8 mouse cellular contexts compared by ENCODE assay signal in genomic region chr2:84677968-84678880, GRCm38 (mm10). TPM values are rescaled to one million over a fixed set of nuclear protein-coding genes. Genes with fewer than 3 reads are reported as not detected.
DNase-seq lines count a peak whose midpoint lies in the region; ATAC-seq and TF ChIP-seq lines count a peak whose summit lies in the region.

Gm28635 (minus strand) TSS chr2:84678041.
Med19 (plus strand) TSS chr2:84678402.

- WGBS in forebrain, embryonic 11.5 days = under 1% methylated on average over 44 of the region's 44 CpGs
- WGBS in heart, embryonic 16.5 days = under 1% methylated on average over 44 of the region's 44 CpGs
- WGBS in liver, embryonic 15.5 days (ENCODE audit: insufficient replicate concordance) = 0% methylated on average over 44 of the region's 44 CpGs
- under 1% methylated on average over 44 of the region's 44 CpGs for WGBS in neural tube, embryonic 12.5 days

- H3K9me3 ChIP-seq in CH12.LX (replicated peaks; ENCODE audit: low read length) = no peaks in the 10 kb centered on the region
- no peaks in the 10 kb centered on the region for H3K9me3 ChIP-seq in forebrain, embryonic 11.5 days (ENCODE audit: control insufficient read depth, low read length)
- H3K9me3 ChIP-seq in heart, embryonic 16.5 days (replicated peaks; ENCODE audit: control insufficient read depth, low read length) = no peaks in the 10 kb centered on the region
- no peaks in the 10 kb centered on the region for H3K9me3 ChIP-seq in liver, embryonic 15.5 days (replicated peaks)
- H3K9me3 ChIP-seq in neural tube, embryonic 12.5 days = no peaks in the 10 kb centered on the region

- peaks cover 27% of the 10 kb centered on the region for H3K79me2 ChIP-seq in CH12.LX (replicated peaks; ENCODE audit: control insufficient read depth, extremely low read depth, insufficient read depth, poor library complexity, severe bottlenecking)

- ATAC-seq in forebrain, embryonic 11.5 days (replicated peaks; ENCODE audit: low FRiP score) = peak; percentile 100
- peak; percentile 99 for ATAC-seq in heart, embryonic 16.5 days (replicated peaks; ENCODE audit: extremely low read depth, insufficient read depth, low FRiP score)
- peak; percentile 96 for ATAC-seq in liver, embryonic 15.5 days (ENCODE audit: insufficient read depth)
- peak; percentile 100 for ATAC-seq in neural tube, embryonic 12.5 days (ENCODE audit: low FRiP score, low read depth)

- peak; percentile 61; the same call in 1 of the 2 replicates for TF ChIP-seq POLR2A in CH12.LX (IDR thresholded peaks at IDR 0.05; ENCODE audit: low read depth, low read length)

- peak within 1 kb of the TSS; percentile 75 for H3K9ac ChIP-seq in CH12.LX (ENCODE audit: insufficient read depth, low read depth)
- H3K9ac ChIP-seq in forebrain, embryonic 11.5 days (ENCODE audit: low read length) = peak within 1 kb of the TSS; percentile 77
- peak within 1 kb of the TSS; percentile 80 for H3K9ac ChIP-seq in heart, embryonic 16.5 days (ENCODE audit: low read length)
- peak within 1 kb of the TSS; percentile 87 for H3K9ac ChIP-seq in liver, embryonic 15.5 days
- peak within 1 kb of the TSS; percentile 82 for H3K9ac ChIP-seq in neural tube, embryonic 12.5 days

- no peak for TF ChIP-seq EP300 in CH12.LX (IDR thresholded peaks at IDR 0.05; ENCODE audit: low read length)

- peak within 1 kb of the TSS; percentile 96 for H3K4me2 ChIP-seq in CH12.LX (ENCODE audit: insufficient read depth, low read depth, poor library complexity, severe bottlenecking)
- peak within 1 kb of the TSS; percentile 73 for H3K4me2 ChIP-seq in forebrain, embryonic 11.5 days (ENCODE audit: low read depth, low read length, severe bottlenecking)
- H3K4me2 ChIP-seq in heart, embryonic 16.5 days (ENCODE audit: low read depth, low read length) = peak within 1 kb of the TSS; percentile 77
- H3K4me2 ChIP-seq in liver, embryonic 15.5 days = peak within 1 kb of the TSS; percentile 81
- H3K4me2 ChIP-seq in neural tube, embryonic 12.5 days (replicated peaks) = peak within 1 kb of the TSS; percentile 87

- H3K36me3 ChIP-seq in CH12.LX (replicated peaks in 1 of 2; ENCODE audit: control insufficient read depth in 1 of 2, insufficient read depth in 1 of 2, low read length in 1 of 2) = peaks cover 20 to 47% of the 10 kb centered on the region in 2 experiments
- H3K36me3 ChIP-seq in forebrain, embryonic 11.5 days (ENCODE audit: control insufficient read depth, insufficient read depth, low read length) = peaks cover 8% of the 10 kb centered on the region; the same call in 1 of the 2 replicates
- peaks cover 19% of the 10 kb centered on the region for H3K36me3 ChIP-seq in heart, embryonic 16.5 days (ENCODE audit: control insufficient read depth, insufficient read depth)
- H3K36me3 ChIP-seq in liver, embryonic 15.5 days (replicated peaks) = peaks cover 42% of the 10 kb centered on the region
- H3K36me3 ChIP-seq in neural tube, embryonic 12.5 days = peaks cover 31% of the 10 kb centered on the region

- H3K4me3 ChIP-seq in CH12.LX (replicated peaks in 1 of 3; ENCODE audit: low read depth in 2 of 3, low read length in 2 of 3, poor library complexity in 1 of 3) = peak within 1 kb of the TSS; percentile 95 to 99 (median 96)
- H3K4me3 ChIP-seq in forebrain, embryonic 11.5 days (ENCODE audit: low read depth, low read length) = peak within 1 kb of the TSS; percentile 95
- peak within 1 kb of the TSS; percentile 84 for H3K4me3 ChIP-seq in heart, embryonic 16.5 days (ENCODE audit: low read length)
- H3K4me3 ChIP-seq in liver, embryonic 15.5 days (replicated peaks) = peak within 1 kb of the TSS; percentile 87
- peak within 1 kb of the TSS; percentile 85 for H3K4me3 ChIP-seq in neural tube, embryonic 12.5 days

- dilution Hi-C loops in CH12.LX (cut with MboI; ENCODE audit: extremely low pct_ligation_motif_present, extremely low pct_unique_long_range_greater_than_20kb, low sequenced_read_pairs) = no loop called here

- H3K4me1 ChIP-seq in CH12.LX (ENCODE audit: control insufficient read depth in 1 of 2, insufficient read depth in 2 of 2) = peaks cover 0 to 26% of the 10 kb centered on the region in 2 experiments; a peak in 2 of 4 replicates
- H3K4me1 ChIP-seq in forebrain, embryonic 11.5 days (replicated peaks; ENCODE audit: control insufficient read depth, insufficient read depth, low read length) = peaks cover 2% of the 10 kb centered on the region; the same call in 1 of the 2 replicates
- peaks cover 20% of the 10 kb centered on the region for H3K4me1 ChIP-seq in heart, embryonic 16.5 days (ENCODE audit: control insufficient read depth, insufficient read depth, low read length)
- H3K4me1 ChIP-seq in liver, embryonic 15.5 days (replicated peaks) = peaks cover 54% of the 10 kb centered on the region
- H3K4me1 ChIP-seq in neural tube, embryonic 12.5 days = peaks cover 18% of the 10 kb centered on the region

- no peak for TF ChIP-seq CTCF in CH12.LX (conservative IDR thresholded peaks at IDR 0.05 in 1 of 2, IDR thresholded peaks at IDR 0.05 in 1 of 2; ENCODE audit: low read depth in 2 of 2, low read length in 2 of 2)

- no peaks in the 10 kb centered on the region for H3K27me3 ChIP-seq in CH12.LX (replicated peaks)
- H3K27me3 ChIP-seq in forebrain, embryonic 11.5 days (ENCODE audit: control insufficient read depth, insufficient read depth, low read length) = no peaks in the 10 kb centered on the region
- H3K27me3 ChIP-seq in heart, embryonic 16.5 days (ENCODE audit: control insufficient read depth, insufficient read depth, low read length) = no peaks in the 10 kb centered on the region
- H3K27me3 ChIP-seq in liver, embryonic 15.5 days = no peaks in the 10 kb centered on the region
- H3K27me3 ChIP-seq in neural tube, embryonic 12.5 days (replicated peaks) = no peaks in the 10 kb centered on the region

- peak within 1 kb of the TSS; percentile 64 for H3K27ac ChIP-seq in CH12.LX (ENCODE audit: insufficient read depth, low read depth)
- peak within 1 kb of the TSS; percentile 51; the same call in 1 of the 2 replicates for H3K27ac ChIP-seq in forebrain, embryonic 11.5 days (ENCODE audit: low read depth, low read length)
- peak within 1 kb of the TSS; percentile 72 for H3K27ac ChIP-seq in heart, embryonic 16.5 days (ENCODE audit: low read length)
- peak within 1 kb of the TSS; percentile 90 for H3K27ac ChIP-seq in liver, embryonic 15.5 days (replicated peaks)
- H3K27ac ChIP-seq in neural tube, embryonic 12.5 days = no peak within 1 kb of the TSS

- in situ Hi-C loops in CH12.LX (cut with MboI; ENCODE audit: low pct_ligation_motif_present, low pct_unique_long_range_greater_than_20kb, low sequenced_read_pairs) = no loop called here

- no peak for TF ChIP-seq RAD21 in CH12.LX (IDR thresholded peaks at IDR 0.05; ENCODE audit: low read depth, low read length)

- DNase-seq in CH12.LX (ENCODE audit: extremely low read depth) = peak; percentile 99
- DNase-seq in c-Kit-positive CD71-positive TER-119-negative erythroid progenitor cells, embryonic 14.5 days (ENCODE audit: low read depth) = peak; percentile 100
- peak; percentile 90 for DNase-seq in forebrain, embryonic 11.5 days (ENCODE audit: low spot score)
- DNase-seq in kidney, postnatal 36 days = peak; percentile 94 to 99
- DNase-seq in telencephalon, adult 2 months (ENCODE audit: low read depth, low spot score) = peak; percentile 100

TF ChIP-seq in CH12.LX, 34 proteins besides CTCF, POLR2A, EP300 and RAD21 (continues in another document):
- TF ChIP-seq BHLHE40 (IDR thresholded peaks at IDR 0.05; ENCODE audit: low read depth, low read length) (no peak), CHD2 (IDR thresholded peaks at IDR 0.05; ENCODE audit: low read length) (peak; percentile 97), ZC3H11A (IDR thresholded peaks at IDR 0.05; ENCODE audit: low read depth, low read length) (no peak), UBTF (IDR thresholded peaks at IDR 0.05; ENCODE audit: low read depth, low read length) (no peak), ZKSCAN1 (IDR thresholded peaks at IDR 0.05; ENCODE audit: borderline replicate concordance, low read depth, low read length) (no peak), MAFK (IDR thresholded peaks at IDR 0.05; ENCODE audit: insufficient replicate concordance, low read length) (no peak), TCF12 (IDR thresholded peaks at IDR 0.05; ENCODE audit: low read depth, low read length) (peak; percentile 36), ETS1 (conservative IDR thresholded peaks at IDR 0.05; ENCODE audit: low read depth, low read length) (no peak), MAZ (IDR thresholded peaks at IDR 0.05; ENCODE audit: low read depth, low read length) (peak; percentile 92), TBP (conservative IDR thresholded peaks at IDR 0.05; ENCODE audit: low read depth, low read length) (peak; percentile 47; the same call in 1 of the 2 replicates), NRF1 (IDR thresholded peaks at IDR 0.05; ENCODE audit: low read depth, low read length) (peak; percentile 44; the same call in 1 of the 2 replicates), JUN (IDR thresholded peaks at IDR 0.05; ENCODE audit: insufficient read depth, low read depth, low read length) (no peak), SMC3 (IDR thresholded peaks at IDR 0.05; ENCODE audit: low read depth, low read length) (no peak), RCOR1 (conservative IDR thresholded peaks at IDR 0.05; ENCODE audit: low read depth, low read length) (no peak), USF2 (conservative IDR thresholded peaks at IDR 0.05; ENCODE audit: low read depth, low read length) (no peak), KAT2A (IDR thresholded peaks at IDR 0.05; ENCODE audit: insufficient replicate concordance, low read length) (peak; percentile 81; the same call in 1 of the 2 replicates), MAX (IDR thresholded peaks at IDR 0.05; ENCODE audit: low read length) (0 out of 2 replicates have a peak, but pooled peaks have one; percentile 1)

RNA-seq across cellular contexts. Expression of gene Gm28635, which starts in this region (rescaled TPM):
- total RNA-seq in CH12.LX (2012; rRNA removed) = not detected in 2 replicates
- not detected in 2 replicates for total RNA-seq in CH12.LX (2014; rRNA removed)
- polyA plus RNA-seq in CH12.LX (2012; ENCODE audit: insufficient read length, low read depth) = not detected in 2 replicates
- not detected in 2 replicates for polyA plus RNA-seq in forebrain, embryonic 11.5 days (2014; fragmentation: Nextera tagmentation; extraction: Ambion mirVana)
- not detected in 2 replicates for polyA plus RNA-seq in heart, embryonic 16.5 days (2015; fragmentation: Nextera tagmentation; extraction: Ambion mirVana)
- polyA plus RNA-seq in liver, embryonic 15.5 days (2015; fragmentation: Nextera tagmentation; extraction: Ambion mirVana) = not detected in 2 replicates
- not detected in 2 replicates for polyA plus RNA-seq in neural tube, embryonic 12.5 days (2016; fragmentation: Nextera tagmentation; extraction: Ambion mirVana)

RNA-seq across cellular contexts. Expression of gene Med19, which starts in this region (rescaled TPM):
- 10.7 and 12.7 TPM in 2 replicates for total RNA-seq in CH12.LX (2012; rRNA removed)
- total RNA-seq in CH12.LX (2014; rRNA removed) = 25.6 and 25.9 TPM in 2 replicates
- polyA plus RNA-seq in CH12.LX (2012; ENCODE audit: insufficient read length, low read depth) = 23.1 and 24.7 TPM in 2 replicates
- polyA plus RNA-seq in forebrain, embryonic 11.5 days (2014; fragmentation: Nextera tagmentation; extraction: Ambion mirVana) = 68.3 and 69.2 TPM in 2 replicates
- 21.4 and 23.0 TPM in 2 replicates for polyA plus RNA-seq in heart, embryonic 16.5 days (2015; fragmentation: Nextera tagmentation; extraction: Ambion mirVana)
- 18.7 and 21.1 TPM in 2 replicates for polyA plus RNA-seq in liver, embryonic 15.5 days (2015; fragmentation: Nextera tagmentation; extraction: Ambion mirVana)
- 50.4 and 50.5 TPM in 2 replicates for polyA plus RNA-seq in neural tube, embryonic 12.5 days (2016; fragmentation: Nextera tagmentation; extraction: Ambion mirVana)
